Mouse (Mus musculus) erythroid progenitor cell, adult 5-6 weeks (primary cell): ENCODE measurements around the gene Lmbr1. TPM values are rescaled to one million over a fixed set of nuclear protein-coding genes. Genes with fewer than 3 reads are reported as not detected.

Experiments used
- ATAC-seq: replicated peaks from 2 replicates; pipeline ENCODE4 v1.8.0; 2016; ENCODE audit warnings: moderate number of reproducible peaks, mild to moderate bottlenecking, moderate TSS enrichment, inconsistent platforms; ENCODE audit not compliant: poor library complexity, low FRiP score, severe bottlenecking
- total RNA-seq, 2 experiments: library from RNA; stranded (forward) in 1 of 2; stranded (reverse) in 1 of 2; fragments of 150-400 nt in 1 of 2; fragments of 186-747, 209-891 nt in 1 of 2; gene quantifications; 2 replicates each; pipeline versions ENCODE4 v1.2.3 to v1.2.4; 2015 to 2017; ENCODE audit warnings: low replicate concordance in 2 of 2

Gene Lmbr1
- total RNA-seq, 2 experiments from 2014 or later = 0.42 to 2.0 TPM

DNA sequence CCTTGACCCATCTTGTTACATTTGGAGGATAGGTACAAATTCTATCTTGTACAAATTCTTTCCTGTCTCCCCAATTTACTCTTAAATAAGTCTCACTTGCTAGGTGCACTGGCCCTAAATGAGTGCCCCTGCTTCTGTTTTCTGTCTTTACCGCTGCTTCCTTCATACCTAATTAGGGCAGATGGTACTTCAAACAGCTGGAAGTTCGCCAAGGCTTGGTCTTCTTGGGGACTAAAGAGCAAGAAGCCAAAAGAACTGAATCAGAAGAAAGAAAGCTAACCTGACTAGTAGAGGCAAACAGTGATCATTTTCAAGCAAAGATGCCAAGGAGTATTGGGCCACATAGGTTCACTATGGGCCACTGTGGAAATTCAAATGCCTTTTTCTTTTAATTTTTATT, 104.8 kb downstream of the Lmbr1 start:
- no peak for ATAC-seq

DNA sequence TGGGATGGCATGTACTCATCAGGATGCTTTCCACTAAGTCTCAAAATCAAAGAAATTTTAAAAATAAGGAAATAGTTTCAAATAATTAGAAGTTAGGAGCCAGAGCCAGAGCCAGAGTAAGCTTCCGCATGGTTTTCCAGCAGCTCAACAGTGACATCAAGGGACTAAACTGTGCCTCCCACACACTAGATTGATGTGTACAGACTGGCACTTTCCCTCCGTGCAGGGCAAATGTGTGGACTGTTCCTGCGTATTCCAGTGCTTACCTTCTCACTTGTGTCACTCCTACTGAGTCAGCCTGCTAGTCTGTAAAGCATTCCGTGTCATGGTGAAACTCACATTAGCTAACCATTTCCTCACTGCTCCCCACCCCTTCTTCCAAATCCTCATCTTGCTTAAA, 107.3 kb downstream of the Lmbr1 start:
- no peak for ATAC-seq

DNA sequence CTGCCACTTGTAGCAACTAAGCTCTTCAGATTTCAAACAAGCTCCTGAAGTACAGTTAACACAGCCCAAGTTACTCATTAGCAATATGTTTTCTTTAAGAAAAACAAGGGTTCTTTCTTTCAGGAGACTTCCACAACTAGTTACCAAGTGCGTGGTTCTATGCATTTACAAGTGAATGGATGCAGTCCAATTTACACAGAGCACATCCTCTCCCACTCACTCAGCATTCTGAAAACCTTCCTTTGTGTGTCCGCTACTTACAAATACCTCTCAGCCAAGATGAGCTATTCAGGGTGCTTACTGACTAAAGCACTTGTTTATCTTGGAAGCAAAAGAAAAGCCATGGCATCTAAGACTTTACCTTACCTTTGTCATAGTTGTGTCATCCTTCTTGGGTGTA, 124.3 kb downstream of the Lmbr1 start:
- no peak for ATAC-seq

DNA sequence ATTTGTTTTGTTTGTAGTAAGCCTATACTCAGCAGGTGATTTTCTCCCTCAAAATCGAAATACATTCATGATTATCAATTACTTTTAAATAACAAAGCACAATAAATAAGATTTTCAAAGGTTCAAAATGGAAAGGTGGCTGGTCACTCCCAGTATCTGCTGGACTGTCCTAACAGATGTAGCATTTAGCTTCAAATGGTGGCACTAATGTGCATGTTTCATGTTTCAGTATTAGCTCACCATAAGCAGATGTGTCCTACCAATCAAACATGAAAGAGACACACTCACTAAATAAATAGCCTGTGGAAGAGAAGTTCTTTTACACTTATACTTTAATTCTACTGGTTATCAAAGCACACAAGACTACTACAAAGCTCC, 126.7 kb downstream of the Lmbr1 start:
- no peak for ATAC-seq

DNA sequence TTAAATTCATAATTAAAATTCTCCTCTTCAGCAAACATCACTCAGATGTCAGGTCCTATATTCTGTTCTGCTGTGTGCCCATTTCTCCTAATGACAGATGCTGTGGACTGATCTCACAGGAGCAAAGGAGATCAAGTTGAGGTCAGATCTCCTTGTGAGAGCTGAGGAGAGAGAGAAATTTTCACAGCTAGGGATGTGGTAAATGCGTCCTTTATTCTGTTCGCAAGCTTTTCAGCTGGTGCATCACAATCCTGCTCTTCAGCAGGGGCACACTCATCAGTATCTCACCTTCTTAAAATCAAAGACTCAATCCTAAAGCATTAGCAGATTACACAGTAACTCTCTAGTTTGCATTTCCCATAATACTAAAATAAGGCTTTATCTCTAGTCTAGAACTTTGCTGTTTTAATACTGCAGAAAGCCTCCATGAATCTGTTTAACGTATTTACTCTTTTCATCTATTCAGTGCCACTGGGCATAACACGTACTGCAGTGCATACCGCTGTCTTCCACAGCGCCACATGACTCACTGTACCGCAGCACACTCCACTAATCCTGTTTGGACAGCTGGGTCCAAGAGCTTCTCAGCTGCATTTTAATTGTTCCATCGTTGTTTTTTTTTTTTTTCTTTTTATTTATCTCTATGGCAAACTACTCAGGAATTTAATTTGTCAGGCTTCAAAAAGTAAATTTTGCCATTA, 127.2 kb downstream of the Lmbr1 start:
- no peak for ATAC-seq

DNA sequence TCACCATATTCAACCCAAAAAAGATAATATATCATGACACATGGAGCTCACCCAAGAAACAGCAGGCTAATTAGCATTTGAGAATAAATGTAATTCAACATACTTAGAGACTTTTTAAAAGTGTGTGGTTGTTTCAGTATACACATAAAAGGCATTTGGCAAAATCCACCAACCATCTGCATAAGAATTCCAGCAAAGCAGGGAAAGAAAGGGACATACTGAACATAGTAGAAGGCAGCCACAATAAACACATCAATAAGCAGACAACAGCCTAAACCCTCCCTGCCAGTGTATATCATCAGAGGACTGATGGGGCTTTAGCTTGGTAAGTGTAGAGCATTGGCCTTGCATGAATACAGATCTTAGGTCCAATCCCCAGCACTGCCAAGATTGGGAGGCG, 133.4 kb downstream of the Lmbr1 start:
- ATAC-seq = no peak

DNA sequence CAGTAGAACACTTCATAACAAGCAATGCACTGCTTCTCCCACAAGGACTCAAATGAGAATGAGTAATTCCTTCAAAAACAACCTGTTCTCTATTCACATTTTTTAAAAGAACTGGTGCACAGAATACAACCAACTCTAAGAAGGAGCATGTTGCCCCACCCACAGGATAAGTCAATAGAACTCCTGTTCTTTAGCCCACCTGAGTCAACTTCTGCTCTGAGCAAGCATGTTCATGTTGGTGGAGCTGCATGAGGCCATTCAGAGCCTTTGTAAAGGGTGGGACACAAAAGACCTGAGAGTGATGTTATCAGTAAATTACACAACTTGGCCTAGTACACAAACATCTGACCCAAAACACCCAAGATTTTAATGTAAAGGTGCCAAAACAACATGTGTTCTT, 139.8 kb downstream of the Lmbr1 start:
- no peak for ATAC-seq

DNA sequence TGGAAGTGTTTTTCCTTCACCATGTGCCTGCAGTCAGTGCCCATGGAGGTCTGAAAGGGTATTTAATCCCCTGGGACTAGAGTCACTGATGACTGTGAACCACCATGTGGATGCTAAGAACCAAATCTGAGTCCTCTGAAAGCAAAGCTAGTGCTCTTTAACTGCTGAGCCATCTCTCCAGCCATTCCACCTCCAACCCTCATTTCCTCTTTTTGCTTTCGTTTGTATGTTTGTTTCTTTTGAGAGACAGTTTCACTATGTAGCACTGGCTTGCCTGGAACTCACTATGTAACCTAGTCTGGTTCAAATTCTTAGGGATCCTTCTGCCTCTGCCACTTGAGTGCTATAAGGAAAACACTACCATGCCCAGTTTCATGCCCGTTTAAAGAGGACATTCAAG, 147.7 kb downstream of the Lmbr1 start:
- no peak for ATAC-seq

DNA sequence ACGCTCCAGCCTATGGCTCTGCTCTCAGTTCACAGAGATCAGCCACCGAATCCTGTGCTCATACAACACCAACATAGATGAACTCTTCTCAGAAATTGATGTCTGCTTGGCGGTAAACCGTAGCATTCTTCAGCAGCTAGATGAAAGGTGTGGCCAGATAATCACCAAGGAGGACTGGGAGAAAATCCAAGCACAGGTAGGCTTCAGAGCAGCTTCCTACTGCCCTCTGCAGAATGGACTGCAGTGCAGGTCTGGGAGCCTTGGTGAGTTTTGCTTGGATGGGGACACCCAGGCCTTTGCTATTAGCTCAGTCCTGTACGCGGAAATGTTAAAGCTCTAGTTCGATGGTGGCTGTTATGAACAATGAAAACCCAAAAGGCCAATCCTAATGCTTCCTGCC, 154.1 kb downstream of the Lmbr1 start:
- no peak for ATAC-seq

DNA sequence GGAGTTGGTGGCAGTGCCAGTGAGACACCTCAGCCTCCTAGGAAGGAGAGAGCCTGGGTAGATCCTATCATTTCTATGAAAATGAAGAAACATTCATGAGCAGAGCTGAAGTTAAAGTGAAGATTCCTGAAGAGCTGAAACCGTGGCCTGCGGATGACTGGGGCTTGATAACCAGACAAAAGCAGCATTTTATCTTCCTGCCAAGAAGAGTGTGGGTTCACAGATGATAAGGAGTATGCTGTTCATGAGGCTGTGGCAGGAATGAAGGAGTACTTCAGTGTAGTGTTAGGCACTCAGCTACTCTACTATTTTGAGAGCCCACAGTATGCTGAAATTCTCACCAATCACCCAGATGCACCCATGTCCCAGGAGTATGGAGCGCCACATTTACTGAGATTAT, 160.2 kb downstream of the Lmbr1 start:
- ATAC-seq = no peak

DNA sequence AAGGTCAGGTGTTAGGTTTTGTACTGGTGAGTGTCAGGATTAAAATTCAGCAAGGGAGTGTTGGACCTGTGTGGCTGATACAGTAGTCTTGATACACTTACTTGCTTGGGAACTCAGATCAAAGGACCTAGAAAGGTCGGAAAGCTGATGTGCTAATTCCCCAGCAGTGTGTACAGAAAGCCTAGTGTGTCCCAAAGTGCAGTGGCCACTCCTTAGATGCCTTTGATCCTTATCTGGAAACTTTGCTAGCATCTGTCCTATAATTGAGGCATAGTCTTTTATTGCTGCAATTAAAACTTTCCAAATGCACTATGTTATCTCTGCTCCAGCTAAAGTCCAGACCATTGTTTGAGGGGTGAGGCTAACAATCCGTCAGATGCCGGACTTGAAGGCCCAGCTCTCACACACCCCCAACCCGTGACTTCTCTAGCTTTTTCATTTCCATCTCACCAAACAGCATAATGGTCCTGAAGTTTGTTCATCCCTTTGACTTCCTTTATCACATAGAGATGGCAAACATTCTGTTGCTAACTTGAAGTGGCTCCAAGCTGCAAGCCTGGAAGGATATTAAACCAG, 166.1 kb downstream of the Lmbr1 start:
- no peak for ATAC-seq

DNA sequence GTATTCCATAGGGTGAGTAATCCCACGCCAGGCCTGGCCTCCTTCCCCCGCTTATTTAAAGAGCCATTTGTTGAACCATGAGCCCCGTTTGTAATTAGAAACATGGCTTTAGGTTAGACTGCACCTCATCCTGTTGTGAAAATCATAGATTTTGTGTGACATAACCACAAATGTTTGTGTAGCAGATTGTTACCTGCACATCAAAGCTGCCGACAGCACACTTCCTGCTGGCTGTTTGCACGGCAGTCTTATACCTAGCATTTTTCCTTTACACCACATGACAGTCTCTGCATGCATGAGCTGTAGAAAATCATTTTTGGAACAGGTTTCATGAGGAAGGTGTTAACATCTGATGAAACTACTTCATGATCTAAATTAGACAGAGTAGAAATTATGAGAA, 172.5 kb downstream of the Lmbr1 start:
- ATAC-seq = no peak

DNA sequence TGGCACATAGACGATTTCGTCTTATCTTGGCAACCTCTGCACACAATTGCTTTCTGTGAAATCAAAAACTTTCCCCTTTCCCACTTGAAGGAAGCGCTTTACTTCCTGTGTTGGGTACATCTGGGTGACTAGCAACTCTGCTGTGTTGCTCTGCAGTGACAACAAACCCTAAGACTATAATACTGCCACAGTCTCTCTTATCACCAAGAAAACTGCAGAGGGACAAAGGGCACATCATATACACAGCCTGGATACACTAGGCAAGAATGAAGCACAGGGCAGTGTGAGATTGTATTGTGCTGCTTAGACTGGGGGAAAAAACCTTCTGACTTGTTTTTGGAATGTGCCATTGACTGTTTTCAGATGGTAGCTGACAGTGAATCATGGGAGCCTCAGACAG, 178.3 kb downstream of the Lmbr1 start:
- no peak for ATAC-seq

DNA sequence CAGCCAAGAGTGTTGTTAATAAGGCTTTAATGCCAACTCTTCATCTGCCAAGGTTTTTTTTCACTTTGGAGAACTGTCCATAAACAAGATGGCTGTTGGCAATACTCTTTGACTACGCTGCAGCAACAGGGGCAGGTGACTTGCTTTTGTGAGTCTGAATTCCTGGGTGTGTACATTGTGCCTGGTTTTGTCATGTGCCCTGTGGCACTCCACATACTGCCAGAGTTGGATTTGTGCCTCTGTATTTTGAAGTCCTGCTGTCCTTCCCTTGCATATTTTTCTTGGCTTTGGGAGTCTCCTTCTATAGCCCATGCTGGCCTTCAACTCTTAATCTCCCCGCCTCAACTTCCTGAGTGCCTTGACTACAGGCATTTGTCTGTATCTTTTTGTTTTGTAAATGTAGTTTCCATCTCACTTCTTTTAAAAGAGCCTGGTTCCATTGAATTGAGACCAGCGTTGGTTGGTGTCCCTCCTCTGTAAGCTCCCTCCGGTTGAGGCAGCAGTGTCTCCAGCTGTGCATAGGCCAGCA, 179.2 kb downstream of the Lmbr1 start:
- no peak for ATAC-seq

DNA sequence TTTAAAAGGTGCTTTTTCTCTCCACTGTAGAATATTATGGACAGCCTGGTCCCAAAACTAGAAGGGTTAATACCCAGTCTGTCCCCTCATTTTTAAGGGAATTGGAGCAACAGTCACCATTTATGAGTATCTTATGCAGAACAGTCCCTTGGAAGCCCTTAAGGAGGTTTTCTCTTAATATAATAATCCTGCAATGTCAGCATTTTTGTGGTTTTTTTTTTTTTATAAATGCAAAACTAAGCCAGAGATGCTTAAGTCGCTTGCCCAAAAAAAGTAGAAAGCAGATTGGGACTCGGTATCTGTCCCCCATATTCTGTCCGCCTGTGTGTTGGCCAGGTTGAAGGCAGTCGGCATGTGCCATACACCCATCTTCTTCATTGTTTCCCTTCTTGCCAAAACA, 181.0 kb downstream of the Lmbr1 start:
- no peak for ATAC-seq

DNA sequence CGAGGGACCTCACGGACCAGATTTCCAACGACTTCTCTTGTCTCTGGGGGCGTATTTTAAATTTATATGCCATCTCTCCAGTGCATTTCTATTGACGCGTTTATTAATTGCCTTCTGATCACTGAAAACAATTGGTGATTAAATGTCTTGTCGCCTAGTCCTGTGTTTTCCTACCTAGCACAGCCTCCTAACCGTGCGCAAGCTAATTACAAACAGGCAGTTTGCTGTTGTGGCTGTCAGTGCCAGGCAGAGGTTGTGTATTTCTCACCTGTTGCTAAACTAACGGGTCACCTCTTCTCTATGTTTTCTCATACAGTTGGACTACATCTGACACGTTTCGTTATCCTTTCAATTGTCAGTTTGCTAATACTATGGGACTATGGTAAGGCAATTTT, 181.9 kb downstream of the Lmbr1 start:
- ATAC-seq = no peak

DNA sequence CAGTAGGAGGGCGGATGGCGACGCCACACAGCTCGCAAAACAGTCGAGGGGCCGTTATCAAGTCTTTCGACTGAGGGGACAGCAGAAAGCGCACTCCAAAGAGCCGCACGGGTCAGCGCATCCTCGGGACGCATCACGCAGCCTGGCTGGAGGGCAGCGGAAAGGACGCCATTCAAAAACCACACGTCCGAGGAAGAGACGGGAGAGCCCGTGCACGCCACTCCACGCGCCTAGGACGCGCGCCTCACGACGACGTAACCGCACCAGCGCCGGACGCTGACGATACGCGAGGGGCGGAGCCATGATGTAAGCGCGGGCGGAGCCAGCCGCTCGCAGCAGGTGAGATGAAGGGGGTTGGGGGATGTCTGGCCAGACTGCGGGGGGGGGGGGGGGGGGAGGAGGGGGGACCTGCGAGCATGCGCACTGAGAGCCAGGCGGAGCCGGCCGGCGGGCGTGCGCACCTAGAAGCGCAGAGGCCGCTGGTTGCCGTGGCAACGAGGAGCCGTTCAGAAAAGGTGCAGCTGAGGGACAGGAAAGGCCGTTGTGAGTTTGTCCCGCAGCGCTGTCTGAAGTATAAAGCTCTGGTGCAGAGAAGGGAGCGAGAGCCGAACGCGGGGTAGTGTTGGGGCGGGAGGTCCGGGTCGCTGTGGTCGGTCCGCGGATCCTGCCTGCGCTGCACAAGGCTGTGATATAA, 182.5 kb downstream of the Lmbr1 start, which contains the start of gene Rnf32:
Gene Rnf32, plus strand, starts transcription at position 423 of the 694 bp plus-strand sequence.
- no peak for ATAC-seq

DNA sequence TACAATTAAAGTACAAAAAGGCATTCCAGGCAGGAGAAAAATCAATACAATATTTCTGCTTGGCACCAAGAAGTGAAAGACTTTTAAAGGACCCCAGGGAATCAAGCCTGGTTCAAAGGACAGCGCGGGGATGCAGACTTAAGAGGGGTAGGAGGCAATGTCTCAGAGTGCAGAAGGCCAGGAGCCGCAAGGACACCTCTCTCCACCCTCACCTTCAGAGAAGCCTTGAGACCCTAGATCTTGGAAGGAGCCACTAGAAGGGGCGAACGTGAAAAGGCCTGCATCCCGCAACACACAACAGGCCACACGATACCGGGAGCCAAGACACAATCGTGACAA, 183.0 kb downstream of the Lmbr1 start:
- no peak for ATAC-seq

DNA sequence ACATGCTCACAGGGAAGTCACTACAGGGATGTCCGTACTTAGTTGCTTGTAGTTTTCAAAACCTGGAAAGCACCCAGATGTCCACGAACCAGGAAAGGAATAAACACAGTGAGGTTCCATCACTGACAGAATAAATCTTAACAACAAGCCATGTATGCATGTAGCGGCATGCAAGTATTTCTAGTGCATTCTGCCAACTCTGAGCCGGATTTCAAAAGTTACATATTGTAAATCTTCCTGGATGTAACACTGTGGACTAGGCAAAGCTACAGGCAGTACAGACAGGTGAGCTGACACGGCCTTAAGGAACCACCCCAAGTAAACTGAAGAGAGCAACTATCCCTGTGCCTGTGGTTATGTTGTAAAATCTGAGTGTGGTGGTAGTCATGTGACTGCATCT, 191.4 kb downstream of the Lmbr1 start:
- ATAC-seq = no peak
